Mouse (Mus musculus) embryonic fibroblast, embryonic 13.5 days (primary cell): ENCODE data around the gene Tmem45a. TPM values are rescaled to one million over a fixed set of nuclear protein-coding genes. Genes with fewer than 3 reads are reported as not detected.

ENCODE experiments used
- H3K27ac ChIP-seq: 2 replicates; pipeline ENCODE4 v1.5.1; 2012; ENCODE audit warnings: low read length, control low read depth, inconsistent platforms; ENCODE audit not compliant: insufficient read depth
- H3K4me1 ChIP-seq: 2 replicates; pipeline ENCODE4 v1.6.1; 2011; ENCODE audit warnings: low read length; ENCODE audit not compliant: control insufficient read depth, insufficient read depth
- H3K4me3 ChIP-seq: 2 replicates; pipeline ENCODE4 v1.5.1; 2011; ENCODE audit warnings: mild to moderate bottlenecking, control low read depth, low read length; ENCODE audit not compliant: insufficient read depth
- CTCF ChIP-seq: IDR thresholded peaks from 2 replicates; pipeline ENCODE4 v1.5.1; 2011; ENCODE audit warnings: mild to moderate bottlenecking, control low read depth, low read length, moderate library complexity, borderline replicate concordance; ENCODE audit not compliant: insufficient read depth
- POLR2A ChIP-seq: IDR thresholded peaks from 2 replicates; pipeline ENCODE4 v1.6.1; 2011; ENCODE audit warnings: low read depth, mild to moderate bottlenecking, control low read depth, low read length, moderate library complexity
- polyA plus RNA-seq: library from polyadenylated mRNA; stranded (reverse); fragments of >200 nt; gene quantifications from 2 replicates; pipeline ENCODE4 v1.2.4, GENCODE M21; 2011; ENCODE audit warnings: low read depth; ENCODE audit not compliant: missing spikeins, insufficient read length

Gene Tmem45a
- polyA plus RNA-seq, 1 experiment: 125 TPM

GRCm38 (mm10) chr16:56798873-56799272 lies 87.1 kb downstream of the Tmem45a start:
- no peak for TF ChIP-seq POLR2A
- TF ChIP-seq CTCF: no peak
- Histone ChIP-seq H3K4me3 (no peak overlapping the region), H3K27ac (no peak overlapping the region), H3K4me1 (no peaks in the 10 kb centered on the region)

GRCm38 (mm10) chr16:56795481-56796139 lies 90.4 kb downstream of the Tmem45a start, which contains the start of gene Adgrg7:
Gene Adgrg7 (minus strand): TSS chr16:56795855.
- TF ChIP-seq POLR2A: no peak
- no peak for TF ChIP-seq CTCF
- no peaks in the 10 kb centered on the region for H3K4me1 ChIP-seq

GRCm38 (mm10) chr16:56794383-56795144 lies 91.4 kb downstream of the Tmem45a start:
- no peaks in the 10 kb centered on the region for H3K4me1 ChIP-seq
- TF ChIP-seq CTCF (no peak), POLR2A (no peak)
- H3K27ac ChIP-seq: no peak overlapping the region
- no peak overlapping the region for H3K4me3 ChIP-seq

More at GRCm38 (mm10) chr16:56795481-56796139, 90.4 kb downstream of the Tmem45a start, which contains the start of gene Adgrg7:
- Histone ChIP-seq H3K27ac (no peak within 1 kb of the TSS), H3K4me3 (no peak within 1 kb of the TSS)

- Histone ChIP-seq H3K4me3 (no peak overlapping the region), H3K4me1 (no peaks in the 10 kb centered on the region), H3K27ac (no peak overlapping the region)
- TF ChIP-seq POLR2A (no peak), CTCF (no peak)
Measured at GRCm38 (mm10) chr16:56793778-56794177, 92.2 kb downstream of the Tmem45a start.

- no peaks in the 10 kb centered on the region for H3K4me1 ChIP-seq
- no peak overlapping the region for H3K27ac ChIP-seq
- TF ChIP-seq POLR2A: no peak
- TF ChIP-seq CTCF: no peak
- H3K4me3 ChIP-seq: no peak overlapping the region
Measured at GRCm38 (mm10) chr16:56785943-56786342, 100.0 kb downstream of the Tmem45a start.

GRCm38 (mm10) chr16:56771163-56772105 lies 114.5 kb downstream of the Tmem45a start:
- no peaks in the 10 kb centered on the region for H3K4me1 ChIP-seq
- no peak overlapping the region for H3K27ac ChIP-seq
- H3K4me3 ChIP-seq: no peak overlapping the region
- TF ChIP-seq CTCF (no peak), POLR2A (no peak)

Other genes with a start within 250 kb of the Tmem45a start
- gene Tfg, start 168.7 kb downstream of the Tmem45a start, polyA plus RNA-seq: 217 and 253 TPM in 2 replicates
- not detected in 2 replicates for gene Adgrg7, start 90.3 kb downstream of the Tmem45a start, polyA plus RNA-seq
- not detected in 2 replicates for gene Lnp1, start 41.9 kb upstream of the Tmem45a start, polyA plus RNA-seq
- not detected in 2 replicates for gene Tmem45a2, start 185.2 kb upstream of the Tmem45a start, polyA plus RNA-seq
- gene Tomm70a, start 235.5 kb upstream of the Tmem45a start, polyA plus RNA-seq: 66.0 and 72.8 TPM in 2 replicates